Mouse (Mus musculus): ENCODE results near the gene Kif2c.
A peak's percentile ranks its signal among the peaks of the same experiment; 100 is the strongest.

The Kif2c gene

DNA sequence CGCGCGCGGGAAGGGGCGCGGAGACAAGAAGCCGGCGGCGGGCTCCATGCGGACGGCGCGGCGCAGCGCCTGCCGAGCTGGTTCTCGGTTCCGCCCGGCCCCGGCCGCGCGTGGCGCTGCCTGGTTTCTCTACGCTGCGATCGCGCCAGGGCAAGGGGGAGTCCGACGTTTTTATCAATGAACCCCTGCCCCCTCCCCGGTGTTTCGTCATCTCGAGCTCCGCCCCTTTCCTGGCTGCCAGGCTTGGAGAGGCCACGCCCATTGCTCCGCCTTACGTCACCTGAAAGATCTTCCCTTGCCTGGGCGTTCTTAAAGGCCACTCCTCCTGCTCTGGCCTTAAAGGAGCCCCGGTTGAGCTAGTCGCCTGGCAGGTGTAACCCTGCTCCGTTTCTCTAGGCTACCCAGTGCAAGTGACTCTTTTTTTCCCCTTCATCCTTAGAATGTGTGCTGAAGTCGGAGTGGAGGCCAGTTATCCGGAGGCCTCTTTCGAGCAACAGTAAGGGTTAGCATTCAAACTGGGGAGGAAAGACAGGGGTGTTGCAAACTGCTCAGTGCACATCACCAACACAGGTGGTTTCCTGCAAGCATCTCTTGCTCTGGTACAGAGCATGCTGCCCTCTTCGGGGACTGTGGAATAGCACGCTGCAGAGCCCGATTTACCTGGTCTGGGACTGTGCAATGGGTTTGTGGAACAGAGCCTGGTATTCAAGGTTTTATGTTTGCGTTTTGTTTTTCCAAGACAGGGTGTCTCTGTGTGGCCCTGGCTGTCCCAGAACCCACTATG is 48.4 kb downstream of the Kif2c start, which contains the start of gene Plk3:
TSS of gene Plk3 (minus strand) at position 147 of the 784 bp plus-strand sequence.
- DNase-seq: peak; percentile 96 to 98

- DNase-seq: peak in 1 of 2 experiments; percentile 19
These were observed 49.1 kb downstream of the Kif2c start for GRCm38 (mm10) chr4:117133366-117133796.

DNA sequence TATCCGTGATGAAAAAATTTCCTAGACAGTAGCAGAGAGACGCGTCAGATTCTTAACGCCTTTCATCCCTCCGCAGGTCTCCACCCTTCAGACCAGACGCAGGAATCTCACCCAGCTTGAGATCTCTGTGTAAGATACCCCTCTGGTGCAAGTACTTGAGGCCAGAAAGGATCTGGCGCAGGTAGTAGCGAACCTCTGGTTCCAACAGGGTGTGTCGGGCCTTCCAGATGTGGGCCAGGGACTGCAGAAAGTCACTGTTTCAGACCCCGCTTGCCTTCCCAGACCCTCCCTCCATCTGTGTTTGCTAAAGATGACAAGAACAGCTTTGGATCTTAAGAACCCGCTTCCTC is 49.7 kb downstream of the Kif2c start:
- no peak for DNase-seq

DNA sequence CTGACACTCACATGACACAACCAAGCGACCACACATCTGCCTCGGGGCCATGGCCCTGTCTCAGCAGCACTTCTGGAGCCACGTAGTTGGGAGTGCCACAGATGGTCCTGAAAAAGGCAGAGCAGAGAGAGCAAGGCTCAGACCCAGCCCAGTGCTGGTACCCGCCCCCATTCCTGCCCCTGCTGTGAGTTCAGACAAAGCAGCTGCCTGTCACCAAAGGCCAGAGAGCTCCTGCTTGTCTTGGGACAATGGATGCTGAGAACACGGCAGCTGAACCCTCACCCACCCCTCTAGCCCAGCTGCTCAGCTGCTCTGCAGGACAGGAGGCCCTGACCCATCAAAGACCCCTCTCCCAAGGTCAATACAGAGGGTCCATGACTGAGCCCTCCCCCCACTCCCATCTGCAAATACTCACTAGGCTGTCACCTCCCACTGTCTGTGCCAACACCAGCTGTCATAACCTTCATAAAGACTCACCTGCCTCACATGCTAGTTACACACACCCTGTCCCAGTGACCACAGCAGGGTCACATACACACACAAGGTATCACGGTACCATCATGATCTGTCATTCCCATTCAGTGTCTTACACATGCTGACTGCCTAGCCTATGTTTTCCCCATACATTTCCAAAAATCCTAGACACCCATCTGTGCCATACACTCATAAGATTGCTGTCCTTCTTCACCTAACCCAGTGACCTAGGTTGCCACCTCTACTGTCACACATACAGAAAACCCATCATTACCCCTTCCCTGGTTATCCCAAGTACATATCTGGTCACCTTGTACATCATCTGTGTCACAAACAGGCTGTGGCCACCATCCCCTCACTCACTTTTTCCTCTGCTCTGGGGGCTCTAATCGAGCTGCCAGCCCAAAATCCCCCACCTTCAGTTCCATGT is 50.3 kb downstream of the Kif2c start:
- DNase-seq: peak; percentile 55 to 78

- DNase-seq: no peak
These were observed 51.2 kb downstream of the Kif2c start for GRCm38 (mm10) chr4:117131198-117131597.

GRCm38 (mm10) chr4:117130790-117131189 is 51.6 kb downstream of the Kif2c start:
- no peak for DNase-seq

- no peak for DNase-seq
These were observed 54.3 kb downstream of the Kif2c start for GRCm38 (mm10) chr4:117127991-117128686.

GRCm38 (mm10) chr4:117126675-117127290 is 55.7 kb downstream of the Kif2c start, which contains the start of gene Tctex1d4:
Gene Tctex1d4 (plus strand): TSS chr4:117126794.
- peak; percentile 26 to 38 for DNase-seq

- DNase-seq: peak; percentile 87 to 90
These were observed 56.3 kb downstream of the Kif2c start for GRCm38 (mm10) chr4:117125910-117126674.

DNA sequence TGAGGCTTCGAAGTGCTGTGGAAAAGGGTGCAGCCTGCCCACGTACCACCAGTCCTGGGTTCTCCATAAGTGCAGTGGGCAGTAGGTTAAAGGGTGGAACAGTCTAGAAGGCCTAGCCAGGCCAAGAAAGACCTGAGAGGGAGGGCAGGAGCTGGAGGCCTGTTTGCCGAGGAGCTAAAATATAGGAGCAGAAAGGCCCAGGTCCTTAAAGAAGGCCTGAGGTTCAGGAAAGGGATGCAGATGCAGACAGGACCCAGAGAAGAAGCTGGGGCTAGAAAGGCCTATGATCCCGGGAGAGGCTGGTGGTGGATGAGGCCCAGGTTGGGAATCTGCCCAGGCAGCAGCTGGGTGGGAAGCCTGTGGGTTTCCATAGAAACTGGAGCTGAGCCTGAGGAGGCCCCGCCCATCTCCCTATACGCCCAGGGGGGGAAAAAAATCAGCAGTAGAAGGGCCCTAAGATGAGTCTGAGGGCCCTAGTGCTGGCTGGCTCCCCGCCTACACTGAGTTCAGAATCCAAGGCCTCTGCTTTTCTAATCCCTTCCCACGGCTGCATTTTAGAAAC is 57.0 kb downstream of the Kif2c start, which contains the start of gene Btbd19:
TSS of gene Btbd19 (minus strand) at position 378 of the 562 bp plus-strand sequence.
- DNase-seq: peak; percentile 79 to 90

DNA sequence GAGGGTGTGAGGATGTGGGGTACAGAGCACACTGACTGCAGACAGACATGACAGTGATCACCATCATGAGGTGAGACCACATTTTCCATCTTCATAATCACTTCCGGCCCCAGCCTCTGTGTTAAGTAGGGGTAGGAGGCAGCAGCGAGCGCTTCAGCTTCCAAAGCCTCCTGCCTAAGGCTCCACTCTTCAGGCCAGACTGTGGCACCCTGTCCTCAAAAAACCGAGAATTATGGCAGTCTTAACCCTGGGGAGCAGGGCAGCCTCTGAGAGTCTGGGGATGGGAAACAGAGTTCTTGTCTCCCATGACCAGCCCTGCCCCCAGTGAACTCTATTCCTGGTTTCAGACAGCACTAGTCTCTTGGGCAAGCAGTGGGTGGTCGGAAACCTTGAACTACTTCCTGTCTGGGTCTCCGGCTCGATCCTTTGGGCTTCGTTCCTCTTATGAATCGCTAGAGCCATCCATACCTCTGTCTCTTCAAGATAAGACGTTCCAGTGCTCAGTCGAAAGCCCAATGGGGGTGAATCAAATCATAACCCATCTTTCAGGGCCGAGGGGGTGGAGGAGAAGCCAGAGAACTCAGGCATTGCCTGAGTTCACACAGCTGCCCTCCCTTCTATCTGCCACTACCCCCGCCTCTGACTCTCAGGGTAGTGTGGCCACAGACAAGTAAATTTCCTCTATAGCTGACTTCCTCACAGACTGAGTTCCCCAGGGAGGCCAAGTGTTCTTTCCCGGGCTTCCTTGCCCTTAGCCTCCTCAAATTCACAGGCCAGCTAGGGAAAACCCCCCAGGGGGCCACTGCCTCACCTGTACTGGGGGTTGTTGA is 57.7 kb downstream of the Kif2c start:
- DNase-seq: peak; percentile 63 to 74

DNA sequence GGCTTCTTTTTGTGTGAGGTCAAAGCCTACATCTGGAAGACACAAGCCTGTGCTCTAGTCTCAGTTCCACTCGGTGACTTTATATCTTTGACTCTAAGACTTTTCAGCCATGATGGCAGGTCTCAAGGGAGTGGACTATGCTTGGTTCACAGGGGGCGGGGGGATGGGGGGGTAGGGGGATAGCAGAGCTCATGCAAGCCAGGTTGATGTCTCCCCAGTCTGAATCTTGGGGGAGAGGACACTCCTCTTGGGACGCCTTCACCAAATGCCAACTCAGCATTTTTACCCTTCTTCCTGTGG is 58.3 kb downstream of the Kif2c start:
- DNase-seq: no peak

DNA sequence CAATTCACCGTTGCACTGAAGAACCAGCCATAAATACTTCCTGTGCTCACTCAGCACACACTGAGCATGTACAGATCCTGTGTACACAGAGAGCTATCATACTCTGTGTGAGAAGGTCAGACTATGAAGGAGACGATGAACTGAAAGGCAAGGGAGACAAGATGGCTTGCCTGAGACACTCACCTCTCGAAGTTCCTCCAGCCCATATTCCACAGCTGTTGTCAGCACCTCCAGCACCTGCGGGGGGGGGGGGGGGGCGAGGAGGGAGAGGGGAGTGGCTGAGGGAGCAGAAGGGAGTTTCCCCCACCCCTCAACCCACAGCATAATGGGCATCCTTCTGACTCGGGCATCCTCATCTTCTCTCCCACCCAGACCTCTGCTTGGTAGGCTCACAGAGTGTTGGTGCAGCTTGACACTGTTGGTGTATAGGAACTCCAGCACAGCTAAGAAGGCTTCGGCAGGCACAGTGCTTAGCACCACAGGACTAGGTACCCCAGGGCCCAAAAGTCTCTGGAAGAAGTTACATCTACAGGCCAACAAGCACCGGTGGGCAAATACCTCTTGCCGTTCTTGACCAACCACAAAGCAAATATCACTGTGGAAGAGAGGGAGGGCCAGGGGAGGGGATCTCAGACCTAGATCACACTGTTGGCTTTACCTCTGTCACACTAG is 58.8 kb downstream of the Kif2c start:
- DNase-seq: no peak

GRCm38 (mm10) chr4:117122209-117122608 is 60.2 kb downstream of the Kif2c start:
- peak in 1 of 2 experiments; percentile 25 for DNase-seq

- peak; percentile 96 to 98 for DNase-seq
These were observed 61.7 kb downstream of the Kif2c start for GRCm38 (mm10) chr4:117120445-117121414.

- no peak for DNase-seq
These were observed 62.4 kb downstream of the Kif2c start for GRCm38 (mm10) chr4:117120052-117120444.

DNA sequence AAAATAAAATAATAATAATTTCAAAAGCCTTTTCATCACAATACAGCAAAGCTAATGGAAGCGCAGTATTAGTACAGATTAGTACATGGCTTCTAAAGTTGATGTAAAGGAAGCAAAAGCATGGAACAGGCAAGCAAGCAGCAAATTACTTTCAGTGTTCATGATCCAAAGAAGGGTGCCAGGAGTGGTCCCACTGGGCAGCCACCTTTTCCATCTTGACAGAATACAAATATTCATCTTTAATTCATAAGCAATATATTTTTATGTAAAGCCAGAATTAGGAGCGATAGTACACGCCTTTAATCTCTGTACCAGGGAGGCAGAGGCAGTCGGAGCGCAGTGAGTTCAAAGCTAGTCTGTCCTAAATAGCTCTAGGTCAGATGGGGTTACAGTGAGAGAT is 62.8 kb downstream of the Kif2c start:
- DNase-seq: no peak

- DNase-seq: no peak
These were observed 64.5 kb downstream of the Kif2c start for GRCm38 (mm10) chr4:117117931-117118330.

DNA sequence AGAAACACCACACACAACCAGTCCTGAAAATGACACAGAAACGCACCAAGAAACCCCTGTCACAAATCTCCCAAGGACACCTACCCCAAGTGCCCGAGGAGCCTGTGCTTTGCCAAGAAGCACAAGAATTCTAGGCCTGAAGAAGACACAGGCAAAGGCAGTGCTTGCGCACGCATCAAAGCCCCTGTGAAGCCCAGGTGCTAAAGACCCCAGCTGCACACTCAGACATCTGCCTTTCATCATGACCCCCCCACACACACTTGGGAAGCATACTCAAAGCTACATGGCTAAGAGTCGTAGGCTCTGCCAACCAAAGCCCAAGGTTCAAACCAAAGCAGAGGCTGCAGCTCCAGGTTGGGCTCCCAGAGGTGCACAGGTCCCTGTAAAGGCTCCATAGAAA is 66.8 kb downstream of the Kif2c start:
- no peak for DNase-seq
